Mouse (Mus musculus) ES-E14 (cell line): ENCODE measurements around the gene Hmgb2.

ENCODE experiments used
- CHD2 ChIP-seq: IDR thresholded peaks from 2 replicates; pipeline ENCODE4 v1.6.1; 2014; ENCODE audit warnings: mild to moderate bottlenecking, low read depth, low read length, inconsistent platforms
- ZNF384 ChIP-seq: IDR thresholded peaks from 2 replicates; pipeline ENCODE4 v1.6.1; 2012; ENCODE audit warnings: low read depth, low read length, inconsistent platforms

- TF ChIP-seq ZNF384 (no peak), CHD2 (no peak)
Observed at GRCm38 (mm10) chr8:57547581-57547980, 35.9 kb downstream of the Hmgb2 start.
